Mouse (Mus musculus): ENCODE data around the gene Stk39. TPM values are rescaled to one million over a fixed set of nuclear protein-coding genes. Genes with fewer than 3 reads are reported as not detected.
A peak's percentile ranks its signal among the peaks of the same experiment; 100 is the strongest.

The Stk39 gene
- polyA plus RNA-seq, 1 experiment from 2014 or later: 11.8 TPM

- no peak for TF ChIP-seq CTCF (IDR thresholded peaks at IDR 0.05)
- TF ChIP-seq EP300 (IDR thresholded peaks at IDR 0.05): no peak
- Histone ChIP-seq H3K4me3 (ENCODE audit: low read depth, low read length) (no peak overlapping the region), H3K27me3 (replicated peaks; ENCODE audit: insufficient read depth, low read length) (no peaks in the 10 kb centered on the region), H3K4me1 (ENCODE audit: insufficient read depth, low read depth, low read length) (peaks cover 3% of the 10 kb centered on the region; the same call in 1 of the 2 replicates), H3K9me3 (ENCODE audit: low read length) (no peaks in the 10 kb centered on the region), H3K4me2 (replicated peaks; ENCODE audit: low read depth, low read length) (no peak overlapping the region), H3K36me3 (ENCODE audit: insufficient read depth, low read length) (no peaks in the 10 kb centered on the region), H3K27ac (ENCODE audit: low read length) (no peak overlapping the region), H3K9ac (replicated peaks; ENCODE audit: low read depth) (no peak overlapping the region)
- ATAC-seq: no peak
- DNase-seq (ENCODE audit: low spot score): no peak
- WGBS: 93% methylated on average over 4 of the region's 4 CpGs
These were observed 88.1 kb downstream of the Stk39 start for GRCm38 (mm10) chr2:68383964-68384363.

DNA sequence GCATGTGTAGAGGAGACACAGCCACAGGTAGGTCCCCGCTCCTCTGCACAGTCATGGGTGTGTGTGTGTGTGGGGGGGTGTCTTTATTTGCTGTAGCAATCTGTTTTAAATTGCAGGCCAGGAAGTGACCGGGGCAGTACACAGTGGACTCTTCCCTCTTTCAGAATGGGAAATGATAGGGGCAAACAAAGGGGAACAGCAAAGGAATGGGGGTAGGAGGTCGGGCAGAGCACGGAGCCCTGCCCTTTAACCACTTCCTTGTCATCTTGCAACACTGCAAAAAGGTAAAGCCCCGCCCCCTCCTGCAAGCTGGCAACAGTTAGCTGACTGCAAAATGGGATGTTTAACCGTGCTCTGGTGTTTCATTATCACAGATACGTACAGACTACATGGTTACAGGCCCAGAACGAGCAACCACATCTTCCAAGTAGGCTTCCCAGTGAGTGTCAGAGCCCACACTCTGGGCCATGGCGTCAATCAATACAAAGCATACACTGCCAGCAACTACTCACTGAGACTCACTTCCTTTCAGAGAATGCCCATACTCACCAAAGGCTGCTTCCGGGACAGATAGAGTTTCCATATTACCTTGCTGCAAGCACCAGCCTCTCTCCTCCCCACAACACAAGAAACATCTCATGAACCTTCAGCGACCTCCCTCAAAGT lies 89.5 kb downstream of the Stk39 start:
- no peaks in the 10 kb centered on the region for H3K9me3 ChIP-seq (ENCODE audit: low read length)
- DNase-seq (ENCODE audit: low spot score): peak; percentile 50
- TF ChIP-seq CTCF (IDR thresholded peaks at IDR 0.05) (no peak), EP300 (IDR thresholded peaks at IDR 0.05) (no peak)
- no peak overlapping the region for H3K9ac ChIP-seq (replicated peaks; ENCODE audit: low read depth)
- no peaks in the 10 kb centered on the region for H3K36me3 ChIP-seq (ENCODE audit: insufficient read depth, low read length)
- WGBS: 51% methylated on average over 11 of the region's 11 CpGs
- H3K4me1 ChIP-seq (ENCODE audit: insufficient read depth, low read depth, low read length): peaks cover 3% of the 10 kb centered on the region; the same call in 1 of the 2 replicates
- H3K4me2 ChIP-seq (replicated peaks; ENCODE audit: low read depth, low read length): no peak overlapping the region
- H3K27me3 ChIP-seq (replicated peaks; ENCODE audit: insufficient read depth, low read length): no peaks in the 10 kb centered on the region
- peak; percentile 56 for ATAC-seq
- H3K4me3 ChIP-seq (ENCODE audit: low read depth, low read length): no peak overlapping the region
- H3K27ac ChIP-seq (ENCODE audit: low read length): no peak overlapping the region

DNA sequence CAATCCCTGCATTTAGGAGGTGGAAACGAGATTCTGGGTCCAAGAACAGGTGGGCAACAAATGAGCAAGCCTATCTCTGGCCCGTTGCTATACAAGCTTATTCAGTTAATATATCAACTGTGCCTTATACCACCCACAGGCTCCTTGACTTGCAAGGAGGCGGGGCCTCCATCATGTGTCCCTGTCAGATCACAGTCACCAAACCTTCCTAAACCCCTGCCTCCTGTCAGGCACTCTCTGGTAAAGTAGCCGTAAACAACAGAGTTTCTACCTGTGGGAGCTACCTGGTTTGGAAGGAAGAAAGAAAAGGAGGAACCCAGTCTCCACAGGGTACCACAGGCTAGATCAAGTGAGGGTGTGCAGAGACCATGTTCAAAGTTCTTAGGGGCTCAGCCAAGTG lies 90.2 kb downstream of the Stk39 start:
- no peaks in the 10 kb centered on the region for H3K27me3 ChIP-seq (replicated peaks; ENCODE audit: insufficient read depth, low read length)
- TF ChIP-seq CTCF (IDR thresholded peaks at IDR 0.05) (no peak), EP300 (IDR thresholded peaks at IDR 0.05) (no peak)
- DNase-seq (ENCODE audit: low spot score) (no peak), ATAC-seq (no peak)
- H3K27ac ChIP-seq (ENCODE audit: low read length): no peak overlapping the region
- H3K4me3 ChIP-seq (ENCODE audit: low read depth, low read length): no peak overlapping the region
- H3K4me2 ChIP-seq (replicated peaks; ENCODE audit: low read depth, low read length): no peak overlapping the region
- H3K4me1 ChIP-seq (ENCODE audit: insufficient read depth, low read depth, low read length): peaks cover 3% of the 10 kb centered on the region; the same call in 1 of the 2 replicates
- no peaks in the 10 kb centered on the region for H3K36me3 ChIP-seq (ENCODE audit: insufficient read depth, low read length)
- H3K9ac ChIP-seq (replicated peaks; ENCODE audit: low read depth): no peak overlapping the region
- WGBS: 74% methylated on average over 4 of the region's 4 CpGs
- no peaks in the 10 kb centered on the region for H3K9me3 ChIP-seq (ENCODE audit: low read length)

DNA sequence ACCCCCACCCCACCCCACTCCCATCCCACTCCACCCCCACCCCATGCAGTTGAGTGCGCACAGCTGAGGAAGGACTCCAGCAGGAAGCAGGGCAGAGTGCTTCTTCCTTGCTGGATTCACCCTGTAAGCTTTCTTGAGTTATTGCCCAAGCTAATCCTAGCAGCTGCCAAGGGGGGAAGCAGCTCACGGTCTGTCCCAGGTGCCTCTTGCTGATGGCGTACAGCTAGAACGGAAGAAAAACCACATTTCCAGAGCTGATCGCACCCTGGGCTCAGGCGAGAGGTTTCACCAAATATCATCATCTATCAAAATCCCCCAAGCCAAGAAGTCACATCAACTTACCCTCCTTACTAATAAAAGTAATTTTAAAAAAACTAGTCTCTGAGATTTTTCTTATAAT lies 90.9 kb downstream of the Stk39 start:
- ATAC-seq (no peak), DNase-seq (ENCODE audit: low spot score) (peak; percentile 23)
- no peak overlapping the region for H3K9ac ChIP-seq (replicated peaks; ENCODE audit: low read depth)
- no peaks in the 10 kb centered on the region for H3K36me3 ChIP-seq (ENCODE audit: insufficient read depth, low read length)
- TF ChIP-seq CTCF (IDR thresholded peaks at IDR 0.05) (no peak), EP300 (IDR thresholded peaks at IDR 0.05) (no peak)
- no peak overlapping the region for H3K4me2 ChIP-seq (replicated peaks; ENCODE audit: low read depth, low read length)
- no peaks in the 10 kb centered on the region for H3K27me3 ChIP-seq (replicated peaks; ENCODE audit: insufficient read depth, low read length)
- H3K9me3 ChIP-seq (ENCODE audit: low read length): no peaks in the 10 kb centered on the region
- 49% methylated on average over 6 of the region's 6 CpGs for WGBS
- no peak overlapping the region for H3K4me3 ChIP-seq (ENCODE audit: low read depth, low read length)
- H3K4me1 ChIP-seq (ENCODE audit: insufficient read depth, low read depth, low read length): peaks cover 3% of the 10 kb centered on the region; the same call in 1 of the 2 replicates
- H3K27ac ChIP-seq (ENCODE audit: low read length): no peak overlapping the region

DNA sequence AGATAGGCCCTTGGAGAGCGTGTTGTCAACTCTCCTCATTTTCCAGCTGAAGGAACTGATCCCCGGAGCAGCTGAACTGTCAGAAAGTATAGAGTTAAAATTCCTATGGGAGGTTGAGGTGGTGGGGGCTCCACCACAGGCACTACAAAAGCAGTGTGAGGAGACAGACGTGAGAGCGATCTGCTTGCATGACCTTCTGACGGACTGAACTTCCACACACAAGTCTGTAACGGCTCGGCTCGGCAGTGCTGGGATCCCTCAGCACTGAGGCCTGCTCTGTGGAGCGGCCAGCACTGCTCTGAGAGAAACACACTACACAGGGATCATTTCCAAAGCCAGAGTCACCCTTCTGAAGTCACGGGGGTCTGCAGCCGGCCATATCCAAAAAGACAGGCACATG lies 92.4 kb downstream of the Stk39 start:
- 53% methylated on average over 11 of the region's 11 CpGs for WGBS
- Histone ChIP-seq H3K27ac (ENCODE audit: low read length) (no peak overlapping the region), H3K4me1 (ENCODE audit: insufficient read depth, low read depth, low read length) (peaks cover 3% of the 10 kb centered on the region; the same call in 1 of the 2 replicates), H3K27me3 (replicated peaks; ENCODE audit: insufficient read depth, low read length) (no peaks in the 10 kb centered on the region), H3K4me2 (replicated peaks; ENCODE audit: low read depth, low read length) (no peak overlapping the region), H3K36me3 (ENCODE audit: insufficient read depth, low read length) (no peaks in the 10 kb centered on the region), H3K4me3 (ENCODE audit: low read depth, low read length) (no peak overlapping the region), H3K9ac (replicated peaks; ENCODE audit: low read depth) (no peak overlapping the region), H3K9me3 (ENCODE audit: low read length) (no peaks in the 10 kb centered on the region)
- ATAC-seq: no peak
- TF ChIP-seq EP300 (IDR thresholded peaks at IDR 0.05) (no peak), CTCF (IDR thresholded peaks at IDR 0.05) (no peak)
- DNase-seq (ENCODE audit: low spot score): no peak

DNA sequence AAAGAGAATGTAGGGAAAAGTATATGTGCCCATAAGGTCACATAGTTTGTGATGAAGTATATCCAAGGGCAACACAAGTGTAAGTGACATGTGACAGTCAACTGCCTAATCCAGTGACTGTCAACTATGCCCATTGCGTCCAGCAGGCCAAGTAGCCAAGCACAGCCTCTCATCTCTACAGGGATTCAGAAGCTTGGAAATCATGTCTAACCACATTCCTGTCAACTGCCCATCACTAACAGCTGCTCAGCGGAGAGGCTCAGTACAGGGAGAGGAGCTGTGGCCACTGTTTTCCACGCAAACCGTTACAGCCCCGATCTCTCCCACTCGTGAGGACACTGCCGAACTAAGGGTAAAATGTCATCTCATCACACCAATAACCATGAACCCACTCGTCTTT lies 93.7 kb downstream of the Stk39 start:
- H3K27ac ChIP-seq (ENCODE audit: low read length): no peak overlapping the region
- H3K36me3 ChIP-seq (ENCODE audit: insufficient read depth, low read length): no peaks in the 10 kb centered on the region
- no peaks in the 10 kb centered on the region for H3K27me3 ChIP-seq (replicated peaks; ENCODE audit: insufficient read depth, low read length)
- no peak overlapping the region for H3K9ac ChIP-seq (replicated peaks; ENCODE audit: low read depth)
- H3K9me3 ChIP-seq (ENCODE audit: low read length): no peaks in the 10 kb centered on the region
- H3K4me1 ChIP-seq (ENCODE audit: insufficient read depth, low read depth, low read length): peaks cover 3% of the 10 kb centered on the region; the same call in 1 of the 2 replicates
- H3K4me2 ChIP-seq (replicated peaks; ENCODE audit: low read depth, low read length): no peak overlapping the region
- H3K4me3 ChIP-seq (ENCODE audit: low read depth, low read length): no peak overlapping the region
- WGBS: 85% methylated on average over 8 of the region's 8 CpGs
- DNase-seq (ENCODE audit: low spot score) (no peak), ATAC-seq (no peak)
- no peak for TF ChIP-seq CTCF (IDR thresholded peaks at IDR 0.05)
- no peak for TF ChIP-seq EP300 (IDR thresholded peaks at IDR 0.05)

Measured in lung, postnatal 0 days (tissue).